8 mouse cellular contexts compared by ENCODE assay signal in genomic region chr13:51902482-51903285, GRCm38 (mm10). TPM values are rescaled to one million over a fixed set of nuclear protein-coding genes. Genes with fewer than 3 reads are reported as not detected.
DNase-seq lines count a peak whose midpoint lies in the region; ATAC-seq lines count a peak whose summit lies in the region.

No protein-coding gene starts in this region.

- 31% methylated on average over 19 of the region's 19 CpGs for WGBS in intestine, embryonic 16.5 days
- WGBS in midbrain, embryonic 10.5 days, result 53% methylated on average over 19 of the region's 19 CpGs
- 25% methylated on average over 19 of the region's 19 CpGs for WGBS in stomach, embryonic 16.5 days

- peaks cover 14% of the 10 kb centered on the region for H3K4me1 ChIP-seq in intestine, embryonic 16.5 days (ENCODE audit: control insufficient read depth, insufficient read depth, low read length)
- H3K4me1 ChIP-seq in midbrain, embryonic 10.5 days, result peaks cover 31% of the 10 kb centered on the region
- H3K4me1 ChIP-seq in stomach, embryonic 16.5 days (ENCODE audit: control insufficient read depth, insufficient read depth, low read length), result peaks cover 24% of the 10 kb centered on the region

- peak overlapping the region; percentile 44; the same call in 1 of the 2 replicates for H3K9ac ChIP-seq in intestine, embryonic 16.5 days (ENCODE audit: low read depth, low read length)
- H3K9ac ChIP-seq in stomach, embryonic 16.5 days (ENCODE audit: low read length), result peak overlapping the region; percentile 65

- peak overlapping the region; percentile 48 for H3K4me2 ChIP-seq in intestine, embryonic 16.5 days (ENCODE audit: low read depth, low read length)
- H3K4me2 ChIP-seq in stomach, embryonic 16.5 days (ENCODE audit: low read depth, low read length), result peak overlapping the region; percentile 43

- intact Hi-C loops in left cerebral cortex, postnatal 14 days (cut with DNase I), result no loop called here

- peak overlapping the region; percentile 56 for H3K27ac ChIP-seq in intestine, embryonic 16.5 days (ENCODE audit: low read length)
- H3K27ac ChIP-seq in midbrain, embryonic 10.5 days (replicated peaks), result peak overlapping the region; percentile 82
- H3K27ac ChIP-seq in stomach, embryonic 16.5 days (ENCODE audit: low read length), result peak overlapping the region; percentile 89

- no peak overlapping the region for H3K4me3 ChIP-seq in intestine, embryonic 16.5 days (ENCODE audit: low read length)
- H3K4me3 ChIP-seq in midbrain, embryonic 10.5 days, result no peak overlapping the region
- H3K4me3 ChIP-seq in stomach, embryonic 16.5 days (replicated peaks; ENCODE audit: low read length), result peak overlapping the region; percentile 4

- peak; percentile 70 for ATAC-seq in granulocyte monocyte progenitor cell, adult 5-6 weeks (replicated peaks; ENCODE audit: poor library complexity, severe bottlenecking)
- ATAC-seq in intestine, embryonic 16.5 days, result peak; percentile 49; the same call in 1 of the 2 replicates
- ATAC-seq in stomach, embryonic 16.5 days (ENCODE audit: insufficient read depth, low FRiP score), result peak; percentile 26

- no peaks in the 10 kb centered on the region for H3K9me3 ChIP-seq in intestine, embryonic 16.5 days (ENCODE audit: control insufficient read depth, low read length)
- no peaks in the 10 kb centered on the region for H3K9me3 ChIP-seq in midbrain, embryonic 10.5 days (replicated peaks)
- no peaks in the 10 kb centered on the region for H3K9me3 ChIP-seq in stomach, embryonic 16.5 days (replicated peaks; ENCODE audit: control insufficient read depth, low read length)

- peak; percentile 88 for DNase-seq in adrenal gland, postnatal 25 days
- DNase-seq in embryo, embryonic 9.5 days (ENCODE audit: extremely low spot score), result peak; percentile 32
- DNase-seq in left cerebral cortex, postnatal 14 days (ENCODE audit: low spot score in 2 of 2), result peak; percentile 41 to 45
- no peak for DNase-seq in midbrain, embryonic 10.5 days (ENCODE audit: low spot score)
- no peak for DNase-seq in thymus, postnatal 14 days

- no peaks in the 10 kb centered on the region for H3K36me3 ChIP-seq in intestine, embryonic 16.5 days (ENCODE audit: control insufficient read depth, insufficient read depth, low read length)
- H3K36me3 ChIP-seq in midbrain, embryonic 10.5 days, result no peaks in the 10 kb centered on the region
- H3K36me3 ChIP-seq in stomach, embryonic 16.5 days (ENCODE audit: control insufficient read depth, insufficient read depth, low read length), result no peaks in the 10 kb centered on the region

- H3K27me3 ChIP-seq in intestine, embryonic 16.5 days (replicated peaks; ENCODE audit: control insufficient read depth, insufficient read depth, low read length), result no peaks in the 10 kb centered on the region
- H3K27me3 ChIP-seq in midbrain, embryonic 10.5 days (ENCODE audit: low read depth, poor library complexity, severe bottlenecking), result peaks cover 69% of the 10 kb centered on the region
- H3K27me3 ChIP-seq in stomach, embryonic 16.5 days (ENCODE audit: control insufficient read depth, insufficient read depth, low read length), result no peaks in the 10 kb centered on the region

RNA-seq across cellular contexts. Expression of gene Gadd45g, which starts 56.2 kb away (rescaled TPM):
- 15.2 and 29.0 TPM in 2 replicates for total RNA-seq in adrenal gland, postnatal 25 days (2021)
- total RNA-seq in granulocyte monocyte progenitor cell, adult 5-6 weeks (2014; fragmentation: Nextera tagmentation), result 0.60 and 1.8 TPM in 2 replicates
- total RNA-seq in granulocyte monocyte progenitor cell, adult 5-6 weeks (2017), result 3.3 and 7.0 TPM in 2 replicates
- polyA plus RNA-seq in intestine, embryonic 16.5 days (2015; fragmentation: Nextera tagmentation; extraction: Ambion mirVana), result 36.4 and 40.8 TPM in 2 replicates
- 10 to 100 TPM; 16.4 to 19.1 TPM for total RNA-seq in left cerebral cortex, postnatal 14 days (2021)
- 192 and 243 TPM in 2 replicates for polyA plus RNA-seq in midbrain, embryonic 10.5 days (2016; fragmentation: Nextera tagmentation; extraction: Ambion mirVana)
- polyA plus RNA-seq in stomach, embryonic 16.5 days (2015; fragmentation: Nextera tagmentation; extraction: Ambion mirVana), result 41.4 and 44.0 TPM in 2 replicates

Comparison
In these comparisons a context has a peak if more than half of its experiments do, and no peak if none do; other contexts are left out.
1. DNase-seq: peak in adrenal gland, postnatal 25 days (single experiment), embryo, embryonic 9.5 days (single experiment) and left cerebral cortex, postnatal 14 days (2 of 2); none in midbrain, embryonic 10.5 days (single experiment) and thymus, postnatal 14 days (single experiment).
2. Peak in every context shown above with its lines, with median percentiles within 50 percentile points of each other: ATAC-seq and H3K27ac ChIP-seq.